Mouse (Mus musculus) megakaryocyte, adult 5-6 weeks (primary cell): ENCODE measurements around the gene Mfsd4b3. TPM values are rescaled to one million over a fixed set of nuclear protein-coding genes. Genes with fewer than 3 reads are reported as not detected.
"Not testable (repeated sequence)": the region's sequence is repeated elsewhere in the genome, so short reads cannot be mapped to it uniquely, and the experiment has no call there.

ENCODE experiments used
- ATAC-seq: 2 replicates; pipeline ENCODE4 v1.8.0; 2016; ENCODE audit warnings: mild to moderate bottlenecking, inconsistent platforms; ENCODE audit not compliant: poor library complexity, severe bottlenecking
- total RNA-seq, 2 experiments: library from RNA; stranded (forward) in 1 of 2; stranded (reverse) in 1 of 2; fragments of 153-499, 151-499 nt in 1 of 2; fragments of 221-1000, 200-1000 nt in 1 of 2; gene quantifications; 2 replicates each; pipeline versions ENCODE4 v1.2.3 to v1.2.4; 2015 to 2017

Gene Mfsd4b3
- total RNA-seq, 2 experiments from 2014 or later: 0.69 to 1.1 TPM

GRCm38 (mm10) chr10:39926616-39927139 lies 33.3 kb downstream of the Mfsd4b3 start, which contains the start of gene Mfsd4b2:
Gene Mfsd4b2 (minus strand): TSS chr10:39926923.
- peak; percentile 38; the same call in 1 of the 2 replicates for ATAC-seq

DNA sequence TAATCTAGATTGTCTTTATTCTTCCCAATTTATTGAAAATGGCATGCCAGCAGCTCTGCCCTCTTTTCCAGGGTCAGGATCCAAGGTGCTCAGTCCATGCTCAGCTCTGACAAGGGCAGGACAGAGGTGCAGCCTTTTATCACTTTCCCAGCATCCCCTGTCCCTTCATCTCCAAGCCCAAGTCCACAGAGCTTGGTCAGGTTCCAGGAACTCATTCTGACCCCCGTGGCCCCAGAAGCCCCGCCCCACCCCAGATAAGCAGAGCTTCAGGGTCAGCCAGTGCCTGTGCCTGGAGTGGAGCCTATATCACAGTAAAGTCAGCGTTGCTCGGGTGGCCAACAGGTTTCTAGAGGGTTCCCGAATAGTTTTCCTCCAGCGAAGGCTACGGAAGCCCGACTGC lies 35.4 kb downstream of the Mfsd4b3 start:
- not testable (repeated sequence) for ATAC-seq

- ATAC-seq: no peak
Observed at GRCm38 (mm10) chr10:39912616-39913015, 47.3 kb downstream of the Mfsd4b3 start.

- peak; percentile 60; the same call in 1 of the 2 replicates for ATAC-seq
Observed at GRCm38 (mm10) chr10:39908768-39909441, 51.0 kb downstream of the Mfsd4b3 start.

DNA sequence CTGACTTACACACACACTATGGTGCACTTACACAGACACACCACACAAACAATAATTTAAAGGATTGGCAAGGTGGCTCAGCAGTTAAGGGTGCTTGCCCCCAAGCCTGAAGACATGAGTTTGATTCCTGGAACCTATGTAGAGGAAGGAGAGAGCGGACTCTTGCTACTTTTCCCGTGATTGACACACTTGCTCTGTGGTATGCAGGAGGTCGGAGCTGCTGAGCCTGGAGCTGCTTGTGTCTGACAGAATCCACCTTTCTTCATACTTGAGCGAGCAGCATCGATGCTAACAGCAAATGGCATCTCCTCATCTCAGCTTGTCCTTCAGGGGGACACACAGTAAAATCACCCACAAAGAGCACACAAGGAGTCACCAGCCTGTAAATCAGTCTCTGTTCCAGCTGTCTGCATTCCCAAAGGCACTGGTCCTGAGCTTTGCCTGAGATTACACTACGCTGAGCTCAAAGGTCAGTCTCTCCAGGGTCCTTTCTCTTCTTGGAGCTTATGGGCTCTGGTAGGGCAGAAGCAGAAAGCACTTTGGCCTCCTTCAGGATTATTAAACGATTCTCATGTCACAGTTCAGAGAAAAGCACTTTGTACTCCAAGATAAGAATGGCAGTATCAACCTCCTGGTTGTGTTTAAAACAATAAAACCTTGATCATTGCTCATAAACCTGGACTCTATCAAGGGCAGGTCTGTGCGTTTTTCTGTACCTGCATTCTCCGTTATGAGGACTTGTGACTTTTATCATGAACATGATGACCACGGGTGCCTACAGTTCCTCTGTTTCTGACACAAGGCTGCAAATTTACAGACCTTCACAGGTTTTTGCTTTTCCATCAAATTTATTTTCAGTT lies 52.9 kb downstream of the Mfsd4b3 start:
- ATAC-seq: no peak

- no peak for ATAC-seq
Observed at GRCm38 (mm10) chr10:39904191-39904590, 55.8 kb downstream of the Mfsd4b3 start.

- peak; percentile 87 for ATAC-seq
Observed at GRCm38 (mm10) chr10:39898874-39899371, 61.0 kb downstream of the Mfsd4b3 start, which contains the start of gene Mfsd4b4. Gene Mfsd4b4 (minus strand): TSS chr10:39899238.

Other genes with a start within 250 kb of the Mfsd4b3 start
- gene Rev3l, start 228.0 kb downstream of the Mfsd4b3 start, total RNA-seq (2015): 24.0 and 28.4 TPM in 2 replicates
- gene Rev3l, start 228.0 kb downstream of the Mfsd4b3 start, total RNA-seq (2017): 17.3 and 20.8 TPM in 2 replicates
- gene Mfsd4b4, start 60.9 kb downstream of the Mfsd4b3 start, total RNA-seq (2015): 2.2 and 2.4 TPM in 2 replicates
- gene Mfsd4b4, start 60.9 kb downstream of the Mfsd4b3 start, total RNA-seq (2017): 2.1 and 3.5 TPM in 2 replicates
- gene Mfsd4b2, start 33.2 kb downstream of the Mfsd4b3 start, total RNA-seq (2015): not detected in 2 replicates
- not detected in 2 replicates for gene Mfsd4b2, start 33.2 kb downstream of the Mfsd4b3 start, total RNA-seq (2017)
- 0.68 and 0.76 TPM in 2 replicates for gene Mfsd4b5, start 26.5 kb upstream of the Mfsd4b3 start, total RNA-seq (2015)
- gene Mfsd4b5, start 26.5 kb upstream of the Mfsd4b3 start, total RNA-seq (2017): 1.1 and 1.2 TPM in 2 replicates
- gene Mfsd4b1, start 65.1 kb upstream of the Mfsd4b3 start, total RNA-seq (2015): not detected in 2 replicates
- gene Mfsd4b1, start 65.1 kb upstream of the Mfsd4b3 start, total RNA-seq (2017): not detected in 2 replicates
- 45.0 and 56.3 TPM in 2 replicates for gene Slc16a10, start 182.1 kb upstream of the Mfsd4b3 start, total RNA-seq (2015)
- gene Slc16a10, start 182.1 kb upstream of the Mfsd4b3 start, total RNA-seq (2017): 29.8 and 31.6 TPM in 2 replicates